9 mouse cellular contexts compared by ENCODE assay signal in genomic region chr14:75863549-75864409, GRCm38 (mm10). TPM values are rescaled to one million over a fixed set of nuclear protein-coding genes. Genes with fewer than 3 reads are reported as not detected.
DNase-seq lines count a peak whose midpoint lies in the region; ATAC-seq and TF ChIP-seq lines count a peak whose summit lies in the region.
"Had no signal": no experiment of that assay in that cellular context is flagged by ENCODE, and none has a peak within 500 bp of the region (broad histone marks: within the 10 kb centered on the region; RNA-seq: fewer than 3 reads in every experiment).

No protein-coding gene starts in this region.

- no peak for TF ChIP-seq POLR2A in bone marrow macrophage, adult 2 months (IDR thresholded peaks at IDR 0.05; ENCODE audit: borderline replicate concordance, low read depth, low read length)

- no peaks in the 10 kb centered on the region for H3K36me3 ChIP-seq in hindbrain, postnatal 0 days (ENCODE audit: insufficient read depth, low read length)
- no peaks in the 10 kb centered on the region for H3K36me3 ChIP-seq in liver, embryonic 14.5 days (replicated peaks; ENCODE audit: control insufficient read depth, insufficient read depth, low read depth)
- H3K36me3 ChIP-seq in neural tube, embryonic 11.5 days (ENCODE audit: control insufficient read depth, insufficient read depth, low read length) = no peaks in the 10 kb centered on the region
- H3K36me3 ChIP-seq: G1E had no signal

- TF ChIP-seq CTCF in bone marrow macrophage, adult 2 months (IDR thresholded peaks at IDR 0.05; ENCODE audit: low read depth, low read length) = no peak
- no peak for TF ChIP-seq CTCF in hindbrain, postnatal 0 days (IDR thresholded peaks at IDR 0.05; ENCODE audit: low read depth)
- TF ChIP-seq CTCF in liver, embryonic 14.5 days (IDR thresholded peaks at IDR 0.05; ENCODE audit: low read depth) = no peak

- peaks cover 18% of the 10 kb centered on the region for H3K4me1 ChIP-seq in bone marrow macrophage, adult 2 months (ENCODE audit: control insufficient read depth, insufficient read depth, low read length)
- H3K4me1 ChIP-seq in hindbrain, postnatal 0 days (ENCODE audit: insufficient read depth, low read length) = no peaks in the 10 kb centered on the region
- H3K4me1 ChIP-seq in liver, embryonic 14.5 days (replicated peaks; ENCODE audit: control insufficient read depth in 2 of 2, insufficient read depth in 2 of 2, low read length in 1 of 2) = peaks cover 0 to 3% of the 10 kb centered on the region in 2 experiments; a peak in 1 of 4 replicates
- peaks cover 7% of the 10 kb centered on the region; the same call in 1 of the 2 replicates for H3K4me1 ChIP-seq in neural tube, embryonic 11.5 days (ENCODE audit: control insufficient read depth, insufficient read depth, low read length)

- no peak overlapping the region for H3K9ac ChIP-seq in hindbrain, postnatal 0 days (replicated peaks; ENCODE audit: low read length)
- H3K9ac ChIP-seq in liver, embryonic 14.5 days (replicated peaks) = no peak overlapping the region
- H3K9ac ChIP-seq in neural tube, embryonic 11.5 days (ENCODE audit: low read length) = no peak overlapping the region

- no peak overlapping the region for H3K4me3 ChIP-seq in bone marrow macrophage, adult 2 months (ENCODE audit: insufficient read depth, low read length)
- H3K4me3 ChIP-seq in hindbrain, postnatal 0 days (ENCODE audit: low read length) = no peak overlapping the region
- no peak overlapping the region for H3K4me3 ChIP-seq in liver, embryonic 14.5 days (ENCODE audit: insufficient read depth in 1 of 2, low read depth in 2 of 2, low read length in 2 of 2)
- no peak overlapping the region for H3K4me3 ChIP-seq in neural tube, embryonic 11.5 days (ENCODE audit: low read depth, low read length)

- peak; percentile 80 for DNase-seq in 3134 (ENCODE audit: extremely low read depth, insufficient read length, low spot score)
- DNase-seq in gastrocnemius, postnatal 14 days = peak; percentile 75
- peak; percentile 62 for DNase-seq in hindbrain, postnatal 0 days (ENCODE audit: low spot score)
- no peak for DNase-seq in liver, embryonic 14.5 days (ENCODE audit: low read depth in 3 of 3, low spot score in 3 of 3)
- peak; percentile 84 for DNase-seq in neural tube, embryonic 11.5 days (ENCODE audit: low spot score)
- DNase-seq in cerebellum, postnatal 14 days = no peak
- DNase-seq in thymus, postnatal 10 days (ENCODE audit: low spot score in 2 of 2) = no peak

- 5% methylated on average over 7 of the region's 7 CpGs for WGBS in hindbrain, postnatal 0 days
- 32% methylated on average over 7 of the region's 7 CpGs for WGBS in liver, embryonic 14.5 days (ENCODE audit: insufficient replicate concordance)
- WGBS in neural tube, embryonic 11.5 days = 9% methylated on average over 7 of the region's 7 CpGs

- peak; percentile 80 for ATAC-seq in hindbrain, postnatal 0 days
- ATAC-seq in liver, embryonic 14.5 days (ENCODE audit: insufficient read depth) = peak; percentile 56; the same call in 1 of the 2 replicates
- ATAC-seq in neural tube, embryonic 11.5 days (ENCODE audit: insufficient read depth, low FRiP score, low TSS enrichment) = peak; percentile 93

- peak overlapping the region; percentile 66 for H3K27ac ChIP-seq in bone marrow macrophage, adult 2 months (ENCODE audit: insufficient read depth, low read depth, low read length)
- H3K27ac ChIP-seq in hindbrain, postnatal 0 days = no peak overlapping the region
- no peak overlapping the region for H3K27ac ChIP-seq in liver, embryonic 14.5 days
- peak overlapping the region; percentile 54; the same call in 1 of the 2 replicates for H3K27ac ChIP-seq in neural tube, embryonic 11.5 days (ENCODE audit: low read depth, low read length)

- no peaks in the 10 kb centered on the region for H3K9me3 ChIP-seq in hindbrain, postnatal 0 days (ENCODE audit: low read length)
- no peaks in the 10 kb centered on the region for H3K9me3 ChIP-seq in liver, embryonic 14.5 days (ENCODE audit: control insufficient read depth, low read length)
- H3K9me3 ChIP-seq in neural tube, embryonic 11.5 days (ENCODE audit: control insufficient read depth, low read length) = no peaks in the 10 kb centered on the region
- H3K9me3 ChIP-seq: G1E had no signal

- no peaks in the 10 kb centered on the region for H3K27me3 ChIP-seq in hindbrain, postnatal 0 days (ENCODE audit: insufficient read depth, low read length)
- H3K27me3 ChIP-seq in liver, embryonic 14.5 days (ENCODE audit: control insufficient read depth, insufficient read depth, low read length) = no peaks in the 10 kb centered on the region
- no peaks in the 10 kb centered on the region for H3K27me3 ChIP-seq in neural tube, embryonic 11.5 days (ENCODE audit: control insufficient read depth, insufficient read depth, low read length)

- TF ChIP-seq EP300 in liver, embryonic 14.5 days (IDR thresholded peaks at IDR 0.05; ENCODE audit: low read depth) = no peak

- no peak overlapping the region for H3K4me2 ChIP-seq in hindbrain, postnatal 0 days (ENCODE audit: low read depth, low read length)
- H3K4me2 ChIP-seq in liver, embryonic 14.5 days (ENCODE audit: low read depth) = no peak overlapping the region
- H3K4me2 ChIP-seq in neural tube, embryonic 11.5 days (ENCODE audit: low read depth) = no peak overlapping the region

- intact Hi-C loops in gastrocnemius, postnatal 14 days (cut with DNase I; ENCODE audit: low total_unique reads) = no loop called here

RNA-seq across cellular contexts. Expression of gene Tpt1, which starts 18.9 kb away (rescaled TPM):
- polyA plus RNA-seq in bone marrow macrophage, adult 2 months (2012; ENCODE audit: insufficient read depth, insufficient read length, missing spikeins) = 3,849 and 4,223 TPM in 2 replicates
- 1,000 to 10,000 TPM; 3,074 to 3,192 TPM for total RNA-seq in gastrocnemius, postnatal 14 days (2021)
- 377 and 433 TPM in 2 replicates for total RNA-seq in hindbrain, postnatal 0 days (2014; rRNA removed)
- polyA plus RNA-seq in hindbrain, postnatal 0 days (2015; fragmentation: Nextera tagmentation; extraction: Ambion mirVana) = 731 and 750 TPM in 2 replicates
- 857 and 1,453 TPM in 2 replicates for polyA plus RNA-seq in liver, embryonic 14.5 days (2012; rRNA removed)
- 684 and 702 TPM in 2 replicates for polyA plus RNA-seq in liver, embryonic 14.5 days (2014; fragmentation: Nextera tagmentation; extraction: Ambion mirVana)
- polyA plus RNA-seq in neural tube, embryonic 11.5 days (2014; fragmentation: Nextera tagmentation; extraction: Ambion mirVana) = 993 and 1,049 TPM in 2 replicates

Comparison
In these comparisons a context has a peak if more than half of its experiments do, and no peak if none do; other contexts are left out.
1. DNase-seq: peak in 3134 (single experiment), gastrocnemius, postnatal 14 days (single experiment), hindbrain, postnatal 0 days (single experiment) and neural tube, embryonic 11.5 days (single experiment); none in liver, embryonic 14.5 days (0 of 3), cerebellum, postnatal 14 days (0 of 2) and thymus, postnatal 10 days (0 of 2).
2. H3K27ac ChIP-seq: peak in bone marrow macrophage, adult 2 months (single experiment) and neural tube, embryonic 11.5 days (single experiment); none in hindbrain, postnatal 0 days (single experiment) and liver, embryonic 14.5 days (single experiment).
3. Peak in every context shown above with its lines, with median percentiles within 50 percentile points of each other: ATAC-seq.